Mouse (Mus musculus) cortical plate, adult 2 months (tissue): ENCODE measurements at regions not wholly inside any gene's neighbourhood (a gene's known extent, or its start where the extent isn't known, plus 50 kb on each side); places are given as distances from the start of the nearest gene placed in this dataset.

Experiments used
- CTCF ChIP-seq: fragments of 200-500 bp; IDR thresholded peaks from 2 replicates; pipeline ENCODE4 v1.5.1; 2011; ENCODE audit warnings: mild to moderate bottlenecking, control low read depth, low read length; ENCODE audit not compliant: insufficient read depth; ENCODE audit errors: extremely low read depth
- POLR2A ChIP-seq: fragments of 200-500 bp; IDR thresholded peaks from 2 replicates; pipeline ENCODE4 v1.6.1; 2011; ENCODE audit warnings: mild to moderate bottlenecking, low read length, control low read depth; ENCODE audit not compliant: insufficient read depth; ENCODE audit errors: extremely low read depth

DNA sequence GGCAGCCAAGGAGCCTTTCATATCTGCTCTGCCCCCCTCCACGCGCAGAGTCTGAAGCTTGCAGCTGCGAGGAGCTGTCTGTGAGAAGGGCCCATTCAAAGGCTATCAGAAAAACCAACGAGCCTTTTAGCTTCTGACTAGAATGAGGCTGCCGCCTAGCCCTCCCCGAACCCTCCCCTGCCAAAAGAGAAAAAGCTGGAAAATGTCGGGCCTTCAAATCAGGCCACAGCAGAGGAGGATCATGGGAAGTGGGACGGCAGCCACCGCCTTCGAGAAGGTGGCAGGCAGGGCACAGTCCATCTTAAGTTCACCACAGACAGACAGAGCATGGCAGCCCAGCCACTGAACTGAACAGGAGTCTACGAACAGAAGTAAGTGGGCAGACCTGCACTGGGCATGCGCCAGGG, 108.6 kb upstream of the Igsf21 start:
- TF ChIP-seq CTCF (no peak), POLR2A (no peak)
